Mouse (Mus musculus): ENCODE measurements at regions not wholly inside any gene's neighbourhood (a gene's known extent, or its start where the extent isn't known, plus 50 kb on each side); places are given as distances from the start of the nearest gene placed in this dataset.

GRCm38 (mm10) chr2:178610211-178610975 lies 180.1 kb downstream of the Cdh26 start:
- no peak for TF ChIP-seq ZKSCAN1 (IDR thresholded peaks at IDR 0.05; ENCODE audit: borderline replicate concordance, low read depth, low read length)
- TF ChIP-seq ZC3H11A (IDR thresholded peaks at IDR 0.05; ENCODE audit: low read depth, low read length), result no peak
- no peak for TF ChIP-seq CTCF (conservative IDR thresholded peaks at IDR 0.05 in 1 of 2, IDR thresholded peaks at IDR 0.05 in 1 of 2; ENCODE audit: low read depth in 2 of 2, low read length in 2 of 2)
- TF ChIP-seq ETS1 (conservative IDR thresholded peaks at IDR 0.05; ENCODE audit: low read depth, low read length), result no peak
- no peak for TF ChIP-seq POLR2A (IDR thresholded peaks at IDR 0.05; ENCODE audit: low read depth, low read length)
- TF ChIP-seq ZNF384 (IDR thresholded peaks at IDR 0.05; ENCODE audit: low read depth, low read length), result no peak
- no peak for TF ChIP-seq MAX (IDR thresholded peaks at IDR 0.05; ENCODE audit: low read length)
- no peak for TF ChIP-seq MEF2A (IDR thresholded peaks at IDR 0.05; ENCODE audit: borderline replicate concordance, low read depth, low read length)
- TF ChIP-seq USF1 (IDR thresholded peaks at IDR 0.05; ENCODE audit: low read depth, low read length), result no peak
- TF ChIP-seq JUN (IDR thresholded peaks at IDR 0.05; ENCODE audit: insufficient read depth, low read depth, low read length), result no peak
- no peak for TF ChIP-seq USF2 (conservative IDR thresholded peaks at IDR 0.05; ENCODE audit: low read depth, low read length)
- no peak for TF ChIP-seq TCF12 (IDR thresholded peaks at IDR 0.05; ENCODE audit: low read depth, low read length)
